27 mouse cellular contexts compared by ENCODE assay signal in the genomic region with DNA sequence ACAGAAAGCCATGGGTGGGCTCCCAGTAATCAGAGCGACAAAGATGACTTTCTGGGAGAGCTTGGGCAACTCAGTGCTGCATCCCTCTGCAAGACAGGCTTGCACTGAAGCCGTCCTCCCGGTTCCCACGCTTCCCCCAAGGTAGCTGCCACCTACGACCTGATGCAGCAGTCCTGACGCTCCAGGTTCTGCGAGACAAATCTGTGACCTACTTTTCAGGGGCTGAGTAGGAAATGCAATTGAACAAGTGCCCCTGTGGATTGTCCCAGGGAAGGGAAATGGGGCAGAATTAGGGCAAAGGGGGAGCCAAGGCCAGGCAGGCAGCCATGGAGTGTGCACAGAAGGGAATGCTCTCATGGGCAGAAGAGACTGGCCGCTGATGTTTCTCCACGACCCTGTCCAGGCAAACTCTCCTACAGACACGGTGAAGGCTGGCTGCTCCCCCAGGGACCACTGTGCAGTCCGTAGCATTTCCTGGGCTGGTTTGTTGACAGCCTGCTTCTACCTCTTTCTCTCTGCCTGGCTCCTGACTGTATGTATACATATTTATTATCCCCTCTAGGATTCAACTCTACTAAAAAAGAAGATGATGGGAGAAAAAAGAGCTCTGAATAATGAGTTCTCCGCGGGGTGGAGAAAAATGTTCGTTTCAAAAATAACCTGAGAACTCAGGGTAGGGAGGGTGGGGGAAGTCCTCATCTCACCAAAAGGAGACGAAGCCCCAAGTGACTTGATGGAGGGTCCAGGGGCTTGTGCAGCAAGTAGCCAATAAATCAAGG. TPM values are rescaled to one million over a fixed set of nuclear protein-coding genes. Genes with fewer than 3 reads are reported as not detected.
A peak's percentile ranks its signal among the peaks of the same experiment; 100 is the strongest.
DNase-seq lines count a peak whose midpoint lies in the region; ATAC-seq and TF ChIP-seq lines count a peak whose summit lies in the region.
"Had no signal": no experiment of that assay in that cellular context is flagged by ENCODE, and none has a peak within 500 bp of the region (broad histone marks: within the 10 kb centered on the region; RNA-seq: fewer than 3 reads in every experiment).

No protein-coding gene starts in this region.

- no peak for ATAC-seq in midbrain, embryonic 16.5 days
- ATAC-seq in midbrain, embryonic 11.5 days (ENCODE audit: low FRiP score) = no peak
- ATAC-seq: forebrain, embryonic 16.5 days; inflammation-experienced regulatory T-cells, adult 6 months; liver, postnatal 0 days had no signal

- H3K4me2 ChIP-seq in midbrain, embryonic 16.5 days (ENCODE audit: low read length) = no peak overlapping the region
- no peak overlapping the region for H3K4me2 ChIP-seq in midbrain, embryonic 11.5 days
- H3K4me2 ChIP-seq: embryonic facial prominence, embryonic 15.5 days; heart, embryonic 13.5 days; hindbrain, embryonic 13.5 days; limb, embryonic 12.5 days; liver, embryonic 11.5 days; midbrain, embryonic 12.5 days; neural tube, embryonic 12.5 days had no signal

- peak overlapping the region; percentile 39; the same call in 1 of the 2 replicates for H3K27ac ChIP-seq in midbrain, embryonic 16.5 days (ENCODE audit: low read length)
- H3K27ac ChIP-seq in midbrain, embryonic 11.5 days (ENCODE audit: low read depth, low read length) = no peak overlapping the region
- H3K27ac ChIP-seq in gastrocnemius, adult 2 months = no peak overlapping the region
- H3K27ac ChIP-seq: embryonic facial prominence, embryonic 15.5 days; heart, adult 2 months; heart, embryonic 13.5 days; hindbrain, embryonic 13.5 days; kidney, postnatal 0 days; limb, embryonic 12.5 days; midbrain, embryonic 12.5 days; neural tube, embryonic 12.5 days; stomach, postnatal 0 days had no signal

- H3K4me1 ChIP-seq in midbrain, embryonic 16.5 days (ENCODE audit: control insufficient read depth, insufficient read depth, low read length) = no peaks in the 10 kb centered on the region; the same call in 1 of the 2 replicates
- H3K4me1 ChIP-seq in midbrain, embryonic 11.5 days (ENCODE audit: control insufficient read depth, insufficient read depth, low read length) = no peaks in the 10 kb centered on the region
- H3K4me1 ChIP-seq: embryonic facial prominence, embryonic 15.5 days; heart, embryonic 13.5 days; neural tube, embryonic 12.5 days had no signal

- no peak overlapping the region for H3K4me3 ChIP-seq in midbrain, embryonic 16.5 days (ENCODE audit: low read depth, low read length)
- no peak overlapping the region for H3K4me3 ChIP-seq in midbrain, embryonic 11.5 days (ENCODE audit: low read depth, low read length)
- H3K4me3 ChIP-seq in gastrocnemius, adult 2 months = no peak overlapping the region
- H3K4me3 ChIP-seq: embryonic facial prominence, embryonic 15.5 days; heart, adult 2 months; heart, embryonic 13.5 days; hindbrain, embryonic 13.5 days; limb, embryonic 12.5 days; midbrain, embryonic 12.5 days; neural tube, embryonic 12.5 days had no signal

- TF ChIP-seq CTCF in gastrocnemius, adult 2 months (IDR thresholded peaks at IDR 0.05) = no peak

- peak; percentile 29 for DNase-seq in cerebellum, adult 11 months
- no peak for DNase-seq in cerebellum, adult 11-12 months
- DNase-seq in midbrain, embryonic 11.5 days (ENCODE audit: low spot score, missing footprints) = no peak
- peak; percentile 40 to 49 for DNase-seq in cerebellum, postnatal 10 days
- no peak for DNase-seq in kidney, postnatal 14 days
- no peak for DNase-seq in gastrocnemius, adult 2 months
- DNase-seq: adrenal gland, postnatal 25 days; gastrocnemius, postnatal 36 days; heart, adult 2 months; heart, postnatal 14 days; kidney, adult 2 months; liver, postnatal 0 days; lung, postnatal 10 days; thymus, adult 2 months; thymus, postnatal 4 days had no signal

- 63% methylated on average over 15 of the region's 15 CpGs for WGBS in midbrain, embryonic 16.5 days
- 79% methylated on average over 15 of the region's 15 CpGs for WGBS in midbrain, embryonic 11.5 days

- H3K36me3 ChIP-seq in midbrain, embryonic 16.5 days (ENCODE audit: control insufficient read depth, insufficient read depth, low read length) = no peaks in the 10 kb centered on the region
- H3K36me3 ChIP-seq in midbrain, embryonic 11.5 days (ENCODE audit: control insufficient read depth, insufficient read depth, low read length) = no peaks in the 10 kb centered on the region
- H3K36me3 ChIP-seq: embryonic facial prominence, embryonic 15.5 days; heart, embryonic 13.5 days; hindbrain, embryonic 13.5 days; limb, embryonic 12.5 days; midbrain, embryonic 12.5 days; neural tube, embryonic 12.5 days had no signal

- intact Hi-C loops in gastrocnemius, adult 2 months (cut with DNase I) = no loop called here

- no peak overlapping the region for H3K9ac ChIP-seq in midbrain, embryonic 16.5 days (ENCODE audit: low read depth, low read length)
- no peak overlapping the region for H3K9ac ChIP-seq in midbrain, embryonic 11.5 days (ENCODE audit: low read length)
- H3K9ac ChIP-seq: embryonic facial prominence, embryonic 15.5 days; heart, embryonic 13.5 days; hindbrain, embryonic 13.5 days; limb, embryonic 12.5 days; liver, postnatal 0 days; midbrain, embryonic 12.5 days; neural tube, embryonic 12.5 days had no signal

- no peaks in the 10 kb centered on the region for H3K9me3 ChIP-seq in midbrain, embryonic 16.5 days (replicated peaks; ENCODE audit: control insufficient read depth, low read length, poor library complexity, severe bottlenecking)
- H3K9me3 ChIP-seq in midbrain, embryonic 11.5 days (ENCODE audit: control insufficient read depth, low read length) = no peaks in the 10 kb centered on the region
- H3K9me3 ChIP-seq: embryonic facial prominence, embryonic 15.5 days; heart, embryonic 13.5 days; hindbrain, embryonic 13.5 days; limb, embryonic 12.5 days; midbrain, embryonic 12.5 days; neural tube, embryonic 12.5 days had no signal

- H3K27me3 ChIP-seq in midbrain, embryonic 16.5 days (ENCODE audit: control insufficient read depth, insufficient read depth, low read depth, low read length) = no peaks in the 10 kb centered on the region
- H3K27me3 ChIP-seq in midbrain, embryonic 11.5 days (ENCODE audit: control insufficient read depth, insufficient read depth, low read length) = no peaks in the 10 kb centered on the region
- H3K27me3 ChIP-seq: embryonic facial prominence, embryonic 15.5 days; hindbrain, embryonic 13.5 days; midbrain, embryonic 12.5 days; neural tube, embryonic 12.5 days had no signal

RNA-seq across cellular contexts. Expression of gene Atp2b2, which starts 15.8 kb away (rescaled TPM):
- 26.2 and 27.6 TPM in 2 replicates for polyA plus RNA-seq in midbrain, embryonic 16.5 days (2015; fragmentation: Nextera tagmentation; extraction: Ambion mirVana)
- 1.7 TPM in 2 replicates for polyA plus RNA-seq in midbrain, embryonic 11.5 days (2014; fragmentation: Nextera tagmentation; extraction: Ambion mirVana)
- under 1 TPM; 0.10 to 0.28 TPM for total RNA-seq in gastrocnemius, adult 2 months (2021)

Comparison
In these comparisons a context has a peak if more than half of its experiments do, and no peak if none do; other contexts are left out.
1. DNase-seq: peak in cerebellum, adult 11 months (single experiment) and cerebellum, postnatal 10 days (2 of 2); none in cerebellum, adult 11-12 months (single experiment), midbrain, embryonic 11.5 days (single experiment), kidney, postnatal 14 days (single experiment) and gastrocnemius, adult 2 months (single experiment).